Mouse (Mus musculus) lung, adult 2 months (tissue): ENCODE results near the gene Aktip. TPM values are rescaled to one million over a fixed set of nuclear protein-coding genes. Genes with fewer than 3 reads are reported as not detected.
A peak's percentile ranks its signal among the peaks of the same experiment; 100 is the strongest.

Experiments
- DNase-seq: peaks from one replicate; pipeline ENCODE4 v3.0.0; 2022
- H3K4me1 ChIP-seq: fragments of 200-500 bp; 2 replicates; pipeline ENCODE4 v1.6.1; 2011; ENCODE audit warnings: low read length; ENCODE audit not compliant: control insufficient read depth, insufficient read depth
- H3K4me3 ChIP-seq: fragments of 200-500 bp; replicated peaks from 2 replicates; pipeline ENCODE3; 2011; ENCODE audit warnings: low read depth, mild to moderate bottlenecking, control low read depth, low read length; ENCODE audit errors: extremely low read depth
- CTCF ChIP-seq: fragments of 200-500 bp; IDR thresholded peaks from 2 replicates; pipeline ENCODE4 v1.5.1; 2011; ENCODE audit warnings: mild to moderate bottlenecking, low read length, control low read depth; ENCODE audit not compliant: insufficient read depth
- POLR2A ChIP-seq: fragments of 200-500 bp; IDR thresholded peaks from 2 replicates; pipeline ENCODE4 v1.6.1; 2011; ENCODE audit warnings: low read depth, mild to moderate bottlenecking, control low read depth, low read length, borderline replicate concordance; ENCODE audit errors: extremely low read depth
- WGBS: fragments of 180-500 bp; shearing (Covaris S2); methylation state at CpG from one replicate; pipeline ENCODE4 v1.1.7; 2018; 5-methylcytosine and 5-hydroxymethylcytosine counted together
- polyA plus RNA-seq: library from polyadenylated mRNA; depleted of rRNA; stranded (reverse); fragments of >200 nt; gene quantifications from 2 replicates; pipeline ENCODE4 v1.2.3, GENCODE M21; 2012

Gene Aktip
- polyA plus RNA-seq, 1 experiment, result 41.9 TPM

DNA sequence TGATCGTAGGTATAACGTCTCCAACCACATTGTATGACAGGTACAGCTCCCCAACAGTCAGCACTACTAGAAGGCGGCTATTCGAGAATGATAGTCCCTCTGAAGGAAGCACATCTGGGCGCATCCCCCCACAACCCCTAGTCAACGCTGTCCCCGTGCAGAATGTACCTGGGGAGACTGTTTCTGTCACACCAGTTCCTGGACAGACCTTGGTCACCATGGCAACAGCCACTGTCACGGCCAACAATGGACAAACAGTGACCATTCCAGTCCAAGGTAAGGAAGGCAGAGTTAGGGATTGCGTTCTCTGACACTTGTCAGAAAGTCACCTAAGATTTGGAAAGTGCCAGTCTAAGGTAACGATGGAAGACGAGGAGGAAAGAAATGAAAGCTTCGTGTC lies 93.5 kb downstream of the Aktip start:
- DNase-seq, result no peak
- TF ChIP-seq POLR2A (no peak), CTCF (no peak)
- H3K4me3 ChIP-seq, result no peak overlapping the region
- H3K4me1 ChIP-seq, result no peaks in the 10 kb centered on the region
- WGBS, result 78% methylated on average over 12 of the region's 12 CpGs

GRCm38 (mm10) chr8:91098106-91098505 lies 101.7 kb downstream of the Aktip start:
- no peak for TF ChIP-seq POLR2A
- no peak for TF ChIP-seq CTCF
- H3K4me1 ChIP-seq, result no peaks in the 10 kb centered on the region
- H3K4me3 ChIP-seq, result no peak overlapping the region
- DNase-seq, result no peak
- WGBS, result 79% methylated on average over 6 of the region's 6 CpGs

GRCm38 (mm10) chr8:91094135-91094534 lies 105.6 kb downstream of the Aktip start:
- no peak for DNase-seq
- no peak overlapping the region for H3K4me3 ChIP-seq
- TF ChIP-seq POLR2A, result no peak
- TF ChIP-seq CTCF, result no peak
- 72% methylated on average over 5 of the region's 5 CpGs for WGBS
- H3K4me1 ChIP-seq, result no peaks in the 10 kb centered on the region

DNA sequence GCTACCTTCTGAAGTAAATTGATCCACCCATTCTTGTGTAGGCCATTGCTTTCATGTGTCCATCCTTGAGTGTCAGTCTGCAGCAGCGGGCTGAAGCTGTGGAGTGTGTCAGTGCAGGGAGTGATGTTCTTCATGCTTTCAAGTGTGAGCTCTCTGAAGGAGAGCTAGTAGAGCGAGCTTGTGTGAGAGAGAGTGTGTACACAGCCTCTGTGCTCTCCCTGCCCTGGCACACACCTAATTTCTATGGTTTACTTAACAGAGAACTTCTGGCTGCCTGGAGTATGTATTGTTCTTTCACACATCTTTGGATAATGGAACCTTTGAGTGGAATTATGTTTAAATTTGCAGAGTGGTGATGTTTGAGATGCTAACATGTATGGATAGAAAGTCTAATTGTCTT lies 110.2 kb downstream of the Aktip start:
- TF ChIP-seq POLR2A (no peak), CTCF (no peak)
- Histone ChIP-seq H3K4me3 (no peak overlapping the region), H3K4me1 (no peaks in the 10 kb centered on the region)
- DNase-seq, result no peak
- 69% methylated on average over 2 of the region's 2 CpGs for WGBS

- 92% methylated on average over 7 of the region's 7 CpGs for WGBS
- TF ChIP-seq POLR2A, result no peak
- TF ChIP-seq CTCF, result no peak
- H3K4me3 ChIP-seq, result no peak overlapping the region
Measured at GRCm38 (mm10) chr8:91088452-91088851, 111.3 kb downstream of the Aktip start.

GRCm38 (mm10) chr8:91082428-91082827 lies 117.3 kb downstream of the Aktip start:
- TF ChIP-seq POLR2A (no peak), CTCF (no peak)
- H3K4me1 ChIP-seq, result peaks cover 10% of the 10 kb centered on the region
- no peak for DNase-seq
- 75% methylated on average over 12 of the region's 12 CpGs for WGBS
- H3K4me3 ChIP-seq, result no peak overlapping the region

More at GRCm38 (mm10) chr8:91088452-91088851, 111.3 kb downstream of the Aktip start:
- no peaks in the 10 kb centered on the region for H3K4me1 ChIP-seq
- DNase-seq, result no peak

- DNase-seq, result no peak
- 40% methylated on average over 7 of the region's 7 CpGs for WGBS
- H3K4me3 ChIP-seq, result no peak overlapping the region
- H3K4me1 ChIP-seq, result peaks cover 10% of the 10 kb centered on the region
- TF ChIP-seq CTCF (no peak), POLR2A (no peak)
Measured at GRCm38 (mm10) chr8:91081911-91082310, 117.9 kb downstream of the Aktip start.

- 97% methylated on average over 2 of the region's 2 CpGs for whole genome bisulfite sequencing
- H3K4me1 ChIP-seq, result peaks cover 10% of the 10 kb centered on the region
- no peak overlapping the region for H3K4me3 ChIP-seq
- DNase-seq, result no peak
- no peak for TF ChIP-seq POLR2A
- no peak for TF ChIP-seq CTCF
Measured at GRCm38 (mm10) chr8:91079678-91080077, 120.1 kb downstream of the Aktip start.

DNA sequence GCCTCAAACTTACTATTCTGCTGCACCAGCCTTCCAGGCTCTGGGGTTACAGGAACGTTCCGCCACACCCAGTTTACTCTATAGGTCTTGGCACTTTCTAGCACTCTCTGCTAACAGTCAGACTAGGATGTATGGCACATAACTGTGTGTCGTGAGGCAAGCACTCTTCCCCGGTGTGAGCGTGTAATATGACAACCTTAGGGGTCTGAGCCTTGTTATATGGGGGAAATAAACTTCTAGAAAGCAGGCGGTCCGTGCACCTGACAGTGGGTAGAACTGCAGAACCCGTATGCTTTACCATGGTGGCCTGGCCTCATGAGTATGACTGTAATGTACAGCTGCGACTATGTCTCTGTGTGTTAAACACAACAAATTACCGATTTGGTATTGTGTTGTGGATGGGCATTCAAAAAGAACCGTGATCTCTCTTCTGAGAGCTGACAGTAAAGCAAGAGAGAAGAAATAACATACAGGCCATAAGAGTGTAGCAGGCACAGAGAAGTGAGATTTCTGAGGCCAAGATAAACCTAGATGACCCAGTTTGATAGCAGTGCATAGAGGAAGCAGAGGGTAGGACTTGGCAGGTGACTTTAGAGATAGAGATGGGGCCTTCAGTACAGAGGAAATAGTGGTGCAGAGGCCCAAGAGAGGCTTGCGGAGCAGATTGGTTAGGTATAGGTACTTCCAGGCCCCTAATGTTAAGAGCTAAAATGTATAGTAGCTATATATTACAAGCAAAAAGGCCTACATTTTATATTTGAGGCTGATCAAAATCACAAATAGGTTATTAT lies 122.5 kb downstream of the Aktip start:
- TF ChIP-seq CTCF (no peak), POLR2A (no peak)
- H3K4me3 ChIP-seq, result no peak overlapping the region

GRCm38 (mm10) chr8:91070275-91070859 lies 129.4 kb downstream of the Aktip start:
- DNase-seq, result peak; percentile 75
- Histone ChIP-seq H3K4me1 (peaks cover 7% of the 10 kb centered on the region), H3K4me3 (peak overlapping the region; percentile 94)
- peak; percentile 35; the same call in 1 of the 2 replicates for TF ChIP-seq POLR2A
- no peak for TF ChIP-seq CTCF
- WGBS, result under 1% methylated on average over 34 of the region's 34 CpGs

More for the DNA sequence above, 122.5 kb downstream of the Aktip start:
- peaks cover 7% of the 10 kb centered on the region for H3K4me1 ChIP-seq
- 82% methylated on average over 12 of the region's 12 CpGs for WGBS
- no peak for DNase-seq
